Mouse (Mus musculus) kidney, postnatal 0 days (tissue): ENCODE measurements around the gene Kctd7. TPM values are rescaled to one million over a fixed set of nuclear protein-coding genes. Genes with fewer than 3 reads are reported as not detected.

ENCODE experiments used
- ATAC-seq: fragments of 200-750 bp; cut with Nextera tagmentation; replicated peaks from 2 replicates; pipeline ENCODE4 v1.8.0; 2017; ENCODE audit warnings: low read depth, moderate number of reproducible peaks, moderate TSS enrichment, moderate library complexity; ENCODE audit not compliant: low FRiP score
- DNase-seq: peaks from one replicate; pipeline ENCODE4 v3.0.0-alpha.2; 2016; ENCODE audit warnings: low spot score
- H3K27ac ChIP-seq: fragments of 300-500 bp; sonication (generic); 2 replicates; pipeline ENCODE4 v1.5.1; 2014; ENCODE audit warnings: mild to moderate bottlenecking
- H3K27me3 ChIP-seq: fragments of 300-500 bp; sonication (generic); 2 replicates; pipeline ENCODE4 v1.6.1; 2014; ENCODE audit warnings: low read length, mixed read lengths; ENCODE audit not compliant: insufficient read depth
- H3K36me3 ChIP-seq: fragments of 300-500 bp; sonication (generic); 2 replicates; pipeline ENCODE4 v1.6.1; 2014; ENCODE audit warnings: low read length, mixed read lengths; ENCODE audit not compliant: insufficient read depth
- H3K4me1 ChIP-seq: fragments of 300-500 bp; sonication (generic); replicated peaks from 2 replicates; pipeline ENCODE4 v1.6.1; 2014; ENCODE audit warnings: antibody characterized with exemption, low read length, mixed read lengths; ENCODE audit not compliant: insufficient read depth
- H3K4me2 ChIP-seq: fragments of 300-500 bp; sonication (generic); 2 replicates; pipeline ENCODE4 v1.6.1; 2014; ENCODE audit warnings: mild to moderate bottlenecking, low read length, moderate library complexity, mixed read lengths
- H3K4me3 ChIP-seq: fragments of 300-500 bp; sonication (generic); replicated peaks from 2 replicates; pipeline ENCODE4 v1.5.1; 2014; ENCODE audit warnings: low read depth, low read length
- H3K9ac ChIP-seq: fragments of 300-500 bp; sonication (generic); 2 replicates; pipeline ENCODE4 v1.6.1; 2014; ENCODE audit warnings: low read depth, low read length
- H3K9me3 ChIP-seq: fragments of 300-500 bp; sonication (generic); replicated peaks from 2 replicates; pipeline ENCODE4 v1.6.1; 2016; ENCODE audit warnings: low read length, inconsistent platforms, mixed read lengths
- CTCF ChIP-seq: IDR thresholded peaks from 2 replicates; pipeline ENCODE4 v1.5.1; 2016; ENCODE audit warnings: antibody characterized with exemption, low read depth, mild to moderate bottlenecking, moderate library complexity
- WGBS: fragments of 180-500 bp; shearing (Covaris S2); extraction: QIAGEN DNeasy Blood & Tissue Kit; methylation state at CpG from one replicate; pipeline ENCODE4 v1.1.7; 2014; 5-methylcytosine and 5-hydroxymethylcytosine counted together
- polyA plus RNA-seq: library from polyadenylated mRNA; unstranded; fragments of >200 nt; fragmentation: Nextera tagmentation; extraction: Ambion mirVana; gene quantifications from 2 replicates; pipeline ENCODE4 v1.2.1, GENCODE M21; 2015

Gene Kctd7
- polyA plus RNA-seq, 1 experiment from 2014 or later: 4.2 TPM

- H3K36me3 ChIP-seq: peaks cover 17% of the 10 kb centered on the region; the same call in 1 of the 2 replicates
Measured at GRCm38 (mm10) chr5:130200233-130201029, 55.8 kb downstream of the Kctd7 start.

GRCm38 (mm10) chr5:130203948-130204347 lies 59.3 kb downstream of the Kctd7 start:
- no peak for TF ChIP-seq CTCF
- WGBS: 81% methylated on average over 4 of the region's 4 CpGs
- H3K4me3 ChIP-seq: no peak overlapping the region
- H3K4me1 ChIP-seq: no peaks in the 10 kb centered on the region
- H3K4me2 ChIP-seq: no peak overlapping the region
- H3K9ac ChIP-seq: no peak overlapping the region
- H3K27ac ChIP-seq: no peak overlapping the region
- H3K36me3 ChIP-seq: peaks cover 9% of the 10 kb centered on the region
- no peak for DNase-seq
- no peak for ATAC-seq
- H3K27me3 ChIP-seq: no peaks in the 10 kb centered on the region
- H3K9me3 ChIP-seq: no peaks in the 10 kb centered on the region

More at GRCm38 (mm10) chr5:130200233-130201029, 55.8 kb downstream of the Kctd7 start:
- Histone ChIP-seq H3K27me3 (no peaks in the 10 kb centered on the region), H3K27ac (peak overlapping the region; percentile 44; the same call in 1 of the 2 replicates), H3K4me2 (no peak overlapping the region), H3K4me3 (no peak overlapping the region), H3K9me3 (no peaks in the 10 kb centered on the region), H3K9ac (no peak overlapping the region), H3K4me1 (no peaks in the 10 kb centered on the region; the same call in 1 of the 2 replicates)
- DNase-seq (peak; percentile 31), ATAC-seq (peak; percentile 89)
- WGBS: 45% methylated on average over 10 of the region's 10 CpGs
- no peak for TF ChIP-seq CTCF

DNA sequence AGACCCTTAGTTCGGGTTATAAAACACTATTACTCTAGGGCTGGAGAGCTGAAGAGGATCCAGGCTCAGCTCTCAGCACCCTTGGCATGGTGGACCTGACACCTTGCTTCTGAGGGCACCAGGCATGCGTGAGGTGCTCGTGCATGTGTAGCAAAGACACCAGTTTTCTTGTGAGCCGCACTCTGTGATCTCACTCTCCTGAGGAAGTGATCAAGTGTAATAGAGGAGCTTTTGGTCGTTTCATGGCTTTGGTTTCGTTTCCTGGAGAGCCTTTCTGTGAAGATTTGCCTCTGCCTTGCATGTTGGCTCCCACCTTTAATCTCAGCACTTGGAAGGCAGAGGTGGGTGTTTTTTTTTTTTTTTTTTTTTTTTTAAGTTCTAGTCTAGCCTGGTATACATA lies 59.9 kb downstream of the Kctd7 start:
- Histone ChIP-seq H3K9ac (no peak overlapping the region), H3K27me3 (no peaks in the 10 kb centered on the region), H3K9me3 (no peaks in the 10 kb centered on the region), H3K4me2 (no peak overlapping the region), H3K27ac (peak overlapping the region; percentile 34; the same call in 1 of the 2 replicates), H3K4me1 (no peaks in the 10 kb centered on the region), H3K36me3 (peaks cover 15% of the 10 kb centered on the region), H3K4me3 (no peak overlapping the region)
- TF ChIP-seq CTCF: no peak
- WGBS: 62% methylated on average over 6 of the region's 6 CpGs
- no peak for ATAC-seq
- DNase-seq: no peak

Other genes starting within 250 kb of the Kctd7 start
- 6.1 and 6.6 TPM in 2 replicates for gene Zbed5, start 249.1 kb upstream of the Kctd7 start, polyA plus RNA-seq
- gene Phkg1, start 246.3 kb upstream of the Kctd7 start, polyA plus RNA-seq: 0.05 and 0.10 TPM in 2 replicates
- gene Nupr1l, start 236.3 kb upstream of the Kctd7 start, polyA plus RNA-seq: 6.5 and 6.8 TPM in 2 replicates
- 19.4 and 20.7 TPM in 2 replicates for gene Vkorc1l1, start 202.9 kb upstream of the Kctd7 start, polyA plus RNA-seq
- gene Gusb, start 141.8 kb upstream of the Kctd7 start, polyA plus RNA-seq: 51.2 and 52.7 TPM in 2 replicates
- 86.4 and 94.1 TPM in 2 replicates for gene Asl, start 115.6 kb upstream of the Kctd7 start, polyA plus RNA-seq
- 36.8 and 42.8 TPM in 2 replicates for gene Crcp, start 115.6 kb upstream of the Kctd7 start, polyA plus RNA-seq
- 63.9 and 66.5 TPM in 2 replicates for gene Tpst1, start 71.5 kb upstream of the Kctd7 start, polyA plus RNA-seq
- 28.1 and 31.8 TPM in 2 replicates for gene Rabgef1, start 26.9 kb downstream of the Kctd7 start, polyA plus RNA-seq
- gene Tmem248, start 72.2 kb downstream of the Kctd7 start, polyA plus RNA-seq: 33.6 and 41.1 TPM in 2 replicates
- gene Sbds, start 110.7 kb downstream of the Kctd7 start, polyA plus RNA-seq: 78.5 and 78.6 TPM in 2 replicates
- gene Tyw1, start 110.8 kb downstream of the Kctd7 start, polyA plus RNA-seq: 20.8 and 24.6 TPM in 2 replicates
- 0.11 and 0.17 TPM in 2 replicates for gene Caln1, start 224.6 kb downstream of the Kctd7 start, polyA plus RNA-seq
- gene A330070K13Rik, start 239.8 kb downstream of the Kctd7 start, polyA plus RNA-seq: not detected in 2 replicates